Mouse (Mus musculus) WW6 (cell line): ENCODE data around the gene Fbxw14.
"Not testable (repeated sequence)": the region's sequence is repeated elsewhere in the genome, so short reads cannot be mapped to it uniquely, and the experiment has no call there.

Source experiments
- DNase-seq: peaks from one replicate; pipeline ENCODE4 v3.0.0-alpha.2; 2013; ENCODE audit warnings: low read depth, low spot score

Fbxw14 gene

DNA sequence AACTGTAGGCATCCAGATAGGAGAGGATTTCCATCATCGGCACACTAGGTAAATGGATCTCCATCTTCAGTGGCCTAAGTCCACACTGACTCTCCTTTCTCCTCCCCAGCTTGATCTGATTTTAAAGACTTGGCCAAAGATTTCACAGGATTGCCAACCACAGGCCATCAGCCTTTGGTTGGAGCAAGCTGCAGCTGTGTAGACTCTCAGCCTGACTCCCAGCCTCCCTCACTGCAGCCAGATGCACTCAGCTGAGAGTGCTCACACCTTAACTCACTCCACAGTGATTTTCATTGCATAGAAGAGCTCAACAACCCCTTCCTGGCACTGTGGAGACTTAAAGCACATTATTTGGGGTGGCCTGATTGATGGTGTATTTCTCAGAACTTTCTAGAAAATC, at the start of gene Fbxw14:
Gene Fbxw14, minus strand, starts transcription at position 101 of the 400 bp plus-strand sequence.
- DNase-seq: not testable (repeated sequence)

- no peak for DNase-seq
These were observed 24.4 kb downstream of the Fbxw14 start for GRCm38 (mm10) chr9:109263041-109263440.

DNA sequence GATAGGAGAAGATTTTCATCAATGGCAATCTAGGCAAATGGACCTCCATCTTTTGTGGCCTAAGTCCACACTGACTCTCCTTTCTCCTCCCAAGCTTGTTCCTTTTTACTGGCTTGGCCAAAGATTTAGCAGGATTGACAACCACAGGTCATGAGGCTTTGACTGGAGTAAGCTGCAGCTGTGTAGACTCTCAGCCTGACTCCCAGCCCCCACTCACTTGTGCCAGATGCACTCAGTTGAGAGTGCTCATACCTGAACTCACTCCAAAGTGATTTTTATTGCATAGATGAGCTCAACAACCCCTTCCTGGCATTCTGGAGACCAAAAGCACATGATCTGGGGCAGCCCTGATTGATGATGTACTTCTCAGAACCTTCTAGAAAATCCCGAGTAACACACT, 52.8 kb downstream of the Fbxw14 start, which contains the start of gene Fbxw20:
Gene Fbxw20, minus strand, starts transcription at position 101 of the 400 bp plus-strand sequence.
- no peak for DNase-seq
